In genomic region chr7:30794921-30795320, GRCm38 (mm10) we compare ENCODE assay signal across 1 mouse cellular context.
TF ChIP-seq lines count a peak whose summit lies in the region.

No protein-coding gene starts in this region.

TF ChIP-seq in CH12.LX, 34 proteins besides CTCF, POLR2A, EP300 and RAD21 (continued from another document):
- TF ChIP-seq BHLHE40 (IDR thresholded peaks at IDR 0.05; ENCODE audit: low read depth, low read length) = peak; percentile 26; the same call in 1 of the 2 replicates
- no peak for TF ChIP-seq HCFC1 (IDR thresholded peaks at IDR 0.05; ENCODE audit: low read depth, low read length)
- TF ChIP-seq GABPA (IDR thresholded peaks at IDR 0.05; ENCODE audit: insufficient replicate concordance, low read depth, low read length) = no peak
- no peak for TF ChIP-seq SMC3 (IDR thresholded peaks at IDR 0.05; ENCODE audit: low read depth, low read length)
- no peak for TF ChIP-seq TBP (conservative IDR thresholded peaks at IDR 0.05; ENCODE audit: low read depth, low read length)
- TF ChIP-seq CHD2 (IDR thresholded peaks at IDR 0.05; ENCODE audit: low read length) = no peak
- no peak for TF ChIP-seq PAX5 (IDR thresholded peaks at IDR 0.05; ENCODE audit: low read length)
- TF ChIP-seq MAX (IDR thresholded peaks at IDR 0.05; ENCODE audit: low read length) = 0 out of 2 replicates have a peak, but pooled peaks have one; percentile 31
- peak; percentile 42; the same call in 1 of the 2 replicates for TF ChIP-seq MYC (IDR thresholded peaks at IDR 0.05; ENCODE audit: low read depth, low read length)
- TF ChIP-seq NRF1 (IDR thresholded peaks at IDR 0.05; ENCODE audit: low read depth, low read length) = no peak
- peak; percentile 55; the same call in 1 of the 2 replicates for TF ChIP-seq IRF4 (IDR thresholded peaks at IDR 0.05; ENCODE audit: low read depth, low read length)
- TF ChIP-seq RCOR1 (conservative IDR thresholded peaks at IDR 0.05; ENCODE audit: low read depth, low read length) = no peak
- TF ChIP-seq ELF1 (IDR thresholded peaks at IDR 0.05; ENCODE audit: low read depth, low read length) = peak; percentile 34; the same call in 1 of the 2 replicates
- no peak for TF ChIP-seq USF2 (conservative IDR thresholded peaks at IDR 0.05; ENCODE audit: low read depth, low read length)
- TF ChIP-seq E2F4 (IDR thresholded peaks at IDR 0.05; ENCODE audit: insufficient replicate concordance, low read depth, low read length) = no peak
- peak; percentile 38; the same call in 1 of the 2 replicates for TF ChIP-seq MEF2A (IDR thresholded peaks at IDR 0.05; ENCODE audit: borderline replicate concordance, low read depth, low read length)
